Mouse (Mus musculus) midbrain, embryonic 16.5 days (tissue): ENCODE measurements around the gene Zbtb3. TPM values are rescaled to one million over a fixed set of nuclear protein-coding genes. Genes with fewer than 3 reads are reported as not detected.

ENCODE experiments used
- polyA plus RNA-seq: library from polyadenylated mRNA; unstranded; fragments of >200 nt; fragmentation: Nextera tagmentation; extraction: Ambion mirVana; gene quantifications from 2 replicates; pipeline ENCODE4 v1.2.1, GENCODE M21; 2015

Gene Zbtb3
- polyA plus RNA-seq, 1 experiment from 2014 or later = 7.6 TPM

Other genes starting within 250 kb of the Zbtb3 start
- 11.7 and 13.6 TPM in 2 replicates for gene Slc22a8, start 211.3 kb upstream of the Zbtb3 start, polyA plus RNA-seq
- gene Slc22a6, start 184.5 kb upstream of the Zbtb3 start, polyA plus RNA-seq = 9.2 and 10.0 TPM in 2 replicates
- 0.53 and 0.65 TPM in 2 replicates for gene Chrm1, start 138.8 kb upstream of the Zbtb3 start, polyA plus RNA-seq
- gene Slc3a2, start 79.2 kb upstream of the Zbtb3 start, polyA plus RNA-seq = 176 and 182 TPM in 2 replicates
- 93.1 and 95.9 TPM in 2 replicates for gene Wdr74, start 66.7 kb upstream of the Zbtb3 start, polyA plus RNA-seq
- gene 1700092M07Rik, start 61.8 kb upstream of the Zbtb3 start, polyA plus RNA-seq = 1.2 and 1.8 TPM in 2 replicates
- gene Stx5a, start 61.1 kb upstream of the Zbtb3 start, polyA plus RNA-seq = 122 and 123 TPM in 2 replicates
- gene Nxf1, start 45.5 kb upstream of the Zbtb3 start, polyA plus RNA-seq = 146 and 169 TPM in 2 replicates
- 195 and 202 TPM in 2 replicates for gene Tmem223, start 31.6 kb upstream of the Zbtb3 start, polyA plus RNA-seq
- 26.4 and 26.6 TPM in 2 replicates for gene Tmem179b, start 28.1 kb upstream of the Zbtb3 start, polyA plus RNA-seq
- gene Taf6l, start 16.1 kb upstream of the Zbtb3 start, polyA plus RNA-seq = 30.7 and 32.9 TPM in 2 replicates
- gene Polr2g, start 4.0 kb upstream of the Zbtb3 start, polyA plus RNA-seq = 136 and 140 TPM in 2 replicates
- gene Ttc9c, start 16.8 kb downstream of the Zbtb3 start, polyA plus RNA-seq = 55.0 and 61.6 TPM in 2 replicates
- gene Hnrnpul2, start 17.5 kb downstream of the Zbtb3 start, polyA plus RNA-seq = 5.3 and 6.2 TPM in 2 replicates
- not detected in 2 replicates for gene AC129217.1, start 27.2 kb downstream of the Zbtb3 start, polyA plus RNA-seq
- 101 and 105 TPM in 2 replicates for gene Bscl2, start 34.9 kb downstream of the Zbtb3 start, polyA plus RNA-seq
- 477 and 539 TPM in 2 replicates for gene Gng3, start 36.6 kb downstream of the Zbtb3 start, polyA plus RNA-seq
- gene Lrrn4cl, start 48.2 kb downstream of the Zbtb3 start, polyA plus RNA-seq = 0.62 and 0.92 TPM in 2 replicates
- gene Ubxn1, start 68.9 kb downstream of the Zbtb3 start, polyA plus RNA-seq = 130 and 142 TPM in 2 replicates
- gene Uqcc3, start 78.4 kb downstream of the Zbtb3 start, polyA plus RNA-seq = 54.5 and 59.8 TPM in 2 replicates
- 30.5 and 31.7 TPM in 2 replicates for gene Lbhd1, start 81.2 kb downstream of the Zbtb3 start, polyA plus RNA-seq
- gene Gm49403, start 81.4 kb downstream of the Zbtb3 start, polyA plus RNA-seq = not detected in 2 replicates
- gene 1810009A15Rik, start 86.3 kb downstream of the Zbtb3 start, polyA plus RNA-seq = 35.4 and 39.2 TPM in 2 replicates
- 0.43 TPM in 1 of 2 replicates, not detected in the other for gene Gm49416, start 86.4 kb downstream of the Zbtb3 start, polyA plus RNA-seq
- 29.2 and 30.9 TPM in 2 replicates for gene Ints5, start 90.5 kb downstream of the Zbtb3 start, polyA plus RNA-seq
- 76.8 and 84.0 TPM in 2 replicates for gene Ganab, start 95.5 kb downstream of the Zbtb3 start, polyA plus RNA-seq
- 87.8 and 95.7 TPM in 2 replicates for gene B3gat3, start 117.8 kb downstream of the Zbtb3 start, polyA plus RNA-seq
- gene Rom1, start 126.8 kb downstream of the Zbtb3 start, polyA plus RNA-seq = 1.4 and 2.2 TPM in 2 replicates
- 8.6 and 9.1 TPM in 2 replicates for gene Eml3, start 127.0 kb downstream of the Zbtb3 start, polyA plus RNA-seq
- 108 and 121 TPM in 2 replicates for gene Mta2, start 139.3 kb downstream of the Zbtb3 start, polyA plus RNA-seq
- gene Tut1, start 151.3 kb downstream of the Zbtb3 start, polyA plus RNA-seq = 25.6 and 26.2 TPM in 2 replicates
- gene Eef1g, start 164.5 kb downstream of the Zbtb3 start, polyA plus RNA-seq = 283 and 293 TPM in 2 replicates
- 2.7 and 3.2 TPM in 2 replicates for gene Ahnak, start 186.7 kb downstream of the Zbtb3 start, polyA plus RNA-seq